Mouse (Mus musculus): ENCODE measurements around the gene Pls1. TPM values are rescaled to one million over a fixed set of nuclear protein-coding genes. Genes with fewer than 3 reads are reported as not detected.

Pls1 gene
- total RNA-seq (2021), result under 1 TPM; 0.20 to 0.36 TPM

GRCm38 (mm10) chr9:95844825-95845460, at the start of gene Pls1:
Gene Pls1, minus strand, starts transcription at chr9:95845311.
- DNase-seq, result peak; percentile 82 to 86
- intact Hi-C loops (cut with DNase I), result no loop called here

- no peak for DNase-seq
- intact Hi-C loops (cut with DNase I), result no loop called here
Measured at GRCm38 (mm10) chr9:95882751-95883150, 37.6 kb upstream of the Pls1 start.

- intact Hi-C loops (cut with DNase I), result no loop called here
- no peak for DNase-seq
Measured at GRCm38 (mm10) chr9:95878246-95878645, 33.1 kb upstream of the Pls1 start.

GRCm38 (mm10) chr9:95858027-95858570, 13.0 kb upstream of the Pls1 start:
- intact Hi-C loops (cut with DNase I), result loop anchor here (5.0 kb wide), 1 partner anchor 346 kb away; the partner anchor contains the start of gene U2surp
- DNase-seq, result peak in 1 of 2 experiments; percentile 15

- DNase-seq, result peak; percentile 96
- intact Hi-C loops (cut with DNase I), result loop anchor here (5.0 kb wide), 1 partner anchor 345 kb away; the partner anchor contains the start of gene U2surp
Measured at GRCm38 (mm10) chr9:95857414-95858026, 12.4 kb upstream of the Pls1 start, which contains the start of gene Atr. Gene Atr, plus strand, starts transcription at chr9:95857597.

- peak; percentile 47 for DNase-seq
- intact Hi-C loops (cut with DNase I), result loop anchor here (5.0 kb wide), 1 partner anchor 344 kb away; the partner anchor contains the start of gene U2surp
Measured at GRCm38 (mm10) chr9:95856004-95856403, 10.9 kb upstream of the Pls1 start.

DNA sequence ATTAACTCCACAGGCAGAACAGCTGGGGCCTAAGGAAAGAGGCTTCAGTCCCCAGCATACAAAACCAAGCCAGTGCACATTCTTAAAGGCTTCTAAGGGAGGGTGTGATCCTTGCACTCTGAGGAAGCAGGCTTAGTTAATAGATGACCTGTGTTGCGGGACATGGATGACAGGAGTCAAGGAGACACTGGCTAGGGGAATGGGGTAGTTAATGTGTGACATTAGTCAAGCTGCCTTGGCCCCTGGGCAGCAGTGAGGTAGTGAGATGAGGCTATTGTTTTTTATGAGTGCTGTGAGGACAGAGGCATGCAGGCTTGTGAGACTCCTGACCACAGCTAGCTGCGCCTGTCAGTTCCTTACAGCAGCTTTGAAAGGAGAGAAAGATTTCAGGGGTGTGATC, 9.8 kb upstream of the Pls1 start:
- intact Hi-C loops (cut with DNase I), result loop anchor here (5.0 kb wide), 6 partner anchors 103 to 1113 kb away; partner anchors contain the start of genes Trpc1 and U2surp
- no peak for DNase-seq

- peak; percentile 74 to 87 for DNase-seq
- intact Hi-C loops (cut with DNase I), result loop anchor here (1.0 to 5.0 kb wide), 7 partner anchors 101 to 1111 kb away; partner anchors contain the start of gene Trpc1
Measured at GRCm38 (mm10) chr9:95852896-95853295, 7.8 kb upstream of the Pls1 start.

DNA sequence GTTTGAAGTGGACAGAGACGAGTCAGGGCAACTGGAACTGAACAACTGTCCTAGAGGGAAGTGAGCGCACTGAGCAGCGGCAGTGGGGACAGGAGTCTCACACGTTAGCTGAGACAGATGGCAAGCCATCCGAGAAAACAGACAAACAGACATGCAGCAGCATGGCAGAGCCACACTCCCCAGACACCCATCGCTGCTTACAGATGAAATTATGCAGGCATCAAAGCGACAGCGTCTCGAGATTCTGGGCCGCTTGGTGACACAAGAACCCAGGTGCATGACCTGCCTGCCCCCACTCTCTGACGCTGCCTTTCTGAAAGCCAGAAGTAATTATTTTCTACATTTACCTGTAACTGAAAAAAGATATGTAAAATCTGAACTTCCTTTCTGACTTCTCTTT, 6.6 kb upstream of the Pls1 start:
- DNase-seq, result no peak
- intact Hi-C loops (cut with DNase I), result loop anchor here (2.0 to 5.0 kb wide), 6 partner anchors 99 to 1109 kb away; partner anchors contain the start of gene Trpc1

DNA sequence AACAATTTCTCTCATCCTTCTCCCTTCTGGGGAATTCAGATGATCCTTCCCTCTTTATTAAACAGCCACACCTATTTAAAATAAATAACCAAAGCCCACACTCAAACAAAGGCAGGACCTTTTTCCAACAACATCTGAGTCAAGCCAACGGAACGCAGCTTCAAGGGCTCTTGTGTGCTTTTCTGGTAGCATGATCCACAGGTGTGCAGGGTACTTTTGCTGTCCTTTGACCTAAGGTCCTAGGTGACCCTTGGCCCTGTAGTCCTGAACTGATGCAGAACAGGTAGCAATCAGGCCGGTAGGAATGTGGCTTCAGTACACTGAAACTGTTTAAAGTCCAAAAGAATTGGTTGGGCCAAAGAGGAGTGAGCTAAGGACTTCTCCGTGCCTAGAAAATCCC, 600 bp upstream of the Pls1 start:
- DNase-seq, result no peak
- intact Hi-C loops (cut with DNase I), result no loop called here

- DNase-seq, result no peak
- intact Hi-C loops (cut with DNase I), result no loop called here
Measured at GRCm38 (mm10) chr9:95839424-95839823, 5.7 kb downstream of the Pls1 start.

- intact Hi-C loops (cut with DNase I), result no loop called here
- no peak for DNase-seq
Measured at GRCm38 (mm10) chr9:95835741-95836140, 9.4 kb downstream of the Pls1 start.

DNA sequence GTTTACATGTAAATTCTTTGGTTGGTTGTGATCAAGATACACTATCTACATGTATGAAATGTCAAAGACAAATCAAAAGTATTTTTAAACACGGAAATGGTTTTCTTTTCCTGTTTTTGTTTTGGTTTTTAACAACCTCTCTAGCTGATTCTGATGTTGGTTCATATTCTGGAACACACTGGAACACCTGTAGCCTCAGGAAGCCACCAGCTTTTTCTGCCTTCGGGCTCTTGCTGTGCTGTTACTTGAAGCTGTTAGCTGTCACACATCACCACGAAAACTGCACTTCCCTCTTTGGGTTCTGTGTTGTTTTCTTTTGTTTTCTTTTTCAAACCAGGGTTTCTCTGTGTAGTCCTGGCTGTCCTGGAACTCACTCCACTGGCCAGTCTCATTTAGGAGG, 10.3 kb downstream of the Pls1 start:
- intact Hi-C loops (cut with DNase I), result no loop called here
- no peak for DNase-seq

DNA sequence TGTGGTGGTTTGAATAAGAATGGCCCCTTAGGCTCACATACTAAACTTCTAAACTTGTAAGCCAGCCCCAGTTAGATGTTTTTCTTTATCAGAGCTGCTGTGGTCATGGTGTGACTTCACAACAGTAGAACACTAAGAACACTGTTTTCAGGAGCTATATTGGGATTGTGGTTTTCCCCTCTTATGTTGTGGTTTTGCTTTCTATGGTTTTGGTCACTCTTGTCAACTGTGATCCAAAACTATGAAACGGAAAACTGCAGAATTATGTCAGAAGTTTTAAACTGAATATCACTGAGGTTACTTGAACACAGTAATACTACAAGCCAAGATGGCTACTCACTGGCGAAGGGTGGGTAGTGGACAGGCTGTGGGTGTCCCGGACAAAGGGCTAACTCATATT, 12.4 kb downstream of the Pls1 start:
- intact Hi-C loops (cut with DNase I), result no loop called here
- no peak for DNase-seq

GRCm38 (mm10) chr9:95827565-95827964, 17.5 kb downstream of the Pls1 start:
- no peak for DNase-seq
- intact Hi-C loops (cut with DNase I), result no loop called here

DNA sequence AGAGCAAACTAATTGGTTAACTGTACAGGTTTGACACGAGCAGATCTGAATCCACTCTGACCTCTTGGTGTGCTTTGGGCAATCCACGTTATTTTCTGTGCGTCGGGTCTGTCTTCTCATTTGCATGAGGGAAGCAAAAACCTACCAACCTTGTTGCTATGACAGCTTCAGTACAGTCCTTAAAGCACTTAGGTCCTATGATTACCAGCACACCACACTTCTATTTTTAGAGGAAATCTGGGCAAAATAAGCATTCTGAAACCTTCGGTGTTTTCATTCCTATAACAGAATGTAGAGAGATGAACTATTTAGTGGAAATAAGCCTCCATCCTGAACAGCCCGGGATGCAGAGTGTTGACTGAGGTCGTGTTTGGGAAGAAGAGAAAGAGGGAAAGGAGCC, 22.6 kb downstream of the Pls1 start:
- intact Hi-C loops (cut with DNase I), result no loop called here
- DNase-seq, result no peak

DNA sequence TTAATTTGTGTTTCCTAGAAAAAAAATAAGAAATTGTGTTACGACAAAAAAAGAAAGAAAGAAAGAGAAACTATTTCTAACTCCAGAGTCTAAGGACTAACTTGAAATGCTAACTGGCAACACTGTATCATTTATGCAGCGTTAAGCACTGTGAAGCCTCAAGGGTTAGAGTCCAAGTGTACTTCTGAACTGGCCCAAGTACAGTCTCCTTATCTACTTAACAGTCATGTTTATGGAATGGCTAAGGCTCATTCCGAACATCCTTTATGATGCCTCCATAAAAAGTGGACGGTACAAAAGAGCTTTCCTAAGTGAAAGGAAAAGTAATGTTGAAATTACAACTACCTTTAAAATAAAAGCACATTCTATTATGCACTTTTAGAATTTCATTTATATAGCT, 29.4 kb downstream of the Pls1 start:
- intact Hi-C loops (cut with DNase I), result no loop called here
- DNase-seq, result no peak

GRCm38 (mm10) chr9:95815015-95815673, 30.0 kb downstream of the Pls1 start:
- DNase-seq, result no peak
- intact Hi-C loops (cut with DNase I), result no loop called here

- DNase-seq, result no peak
- intact Hi-C loops (cut with DNase I), result no loop called here
Measured at GRCm38 (mm10) chr9:95813721-95814531, 31.2 kb downstream of the Pls1 start.

DNA sequence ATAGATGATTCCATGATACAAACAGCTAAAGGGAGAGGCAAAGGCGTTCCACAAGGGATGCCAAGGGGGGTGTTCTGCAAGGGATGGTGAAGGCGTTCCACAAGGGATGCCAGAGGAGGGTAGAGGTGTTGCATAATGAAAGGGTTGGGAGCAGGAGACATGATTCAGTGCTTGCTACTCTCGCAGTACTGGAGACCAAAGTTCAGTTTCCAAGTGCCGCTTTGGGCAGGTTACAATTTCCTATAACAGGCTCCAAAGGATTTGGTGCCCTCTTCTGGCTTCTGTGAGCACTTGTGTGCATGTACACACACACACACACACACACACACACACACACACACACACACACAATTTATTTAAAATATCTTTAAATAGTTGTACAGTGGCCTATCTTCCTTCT, 33.3 kb downstream of the Pls1 start:
- intact Hi-C loops (cut with DNase I), result no loop called here

More for the DNA sequence above, 33.3 kb downstream of the Pls1 start:
- no peak for DNase-seq

All from heart, postnatal 10 days (tissue).